Mouse (Mus musculus) G1E-ER4 (cell line): ENCODE results near the gene Wdr37. TPM values are rescaled to one million over a fixed set of nuclear protein-coding genes. Genes with fewer than 3 reads are reported as not detected.

Experiments
- GATA1 ChIP-seq: IDR thresholded peaks from one replicate; pipeline ENCODE4 v1.8.0; 2012; ENCODE audit warnings: low read length, inconsistent platforms
- polyA plus RNA-seq: library from polyadenylated mRNA; stranded (reverse); fragments of >175 nt; gene quantifications from 2 replicates; pipeline ENCODE4 v1.2.3, GENCODE M21; 2012

The Wdr37 gene
- polyA plus RNA-seq, 1 experiment, result 1.5 TPM

DNA sequence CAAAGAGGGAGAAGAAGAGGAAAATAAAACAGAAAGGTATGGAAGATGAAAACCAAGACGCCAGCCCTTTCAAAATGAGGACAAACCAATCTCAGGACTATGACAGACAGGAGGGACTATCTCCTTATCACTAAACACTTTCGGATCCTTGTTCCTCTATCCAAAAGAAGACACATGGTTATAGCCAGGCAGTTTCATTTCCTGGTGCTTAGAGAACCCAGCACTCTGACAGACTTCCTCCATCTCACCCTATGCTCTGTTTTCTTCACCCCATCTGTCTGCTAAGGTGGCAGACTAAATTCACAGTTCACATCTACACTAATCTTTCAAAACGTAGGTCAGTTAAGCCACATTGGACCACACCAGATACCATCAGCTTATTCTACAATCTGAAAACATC lies 29.4 kb downstream of the Wdr37 start:
- no peak for TF ChIP-seq GATA1

- no peak for TF ChIP-seq GATA1
Observed at GRCm38 (mm10) chr13:8840941-8841340, 30.8 kb downstream of the Wdr37 start.

GRCm38 (mm10) chr13:8839937-8840336 lies 31.8 kb downstream of the Wdr37 start:
- TF ChIP-seq GATA1, result no peak

DNA sequence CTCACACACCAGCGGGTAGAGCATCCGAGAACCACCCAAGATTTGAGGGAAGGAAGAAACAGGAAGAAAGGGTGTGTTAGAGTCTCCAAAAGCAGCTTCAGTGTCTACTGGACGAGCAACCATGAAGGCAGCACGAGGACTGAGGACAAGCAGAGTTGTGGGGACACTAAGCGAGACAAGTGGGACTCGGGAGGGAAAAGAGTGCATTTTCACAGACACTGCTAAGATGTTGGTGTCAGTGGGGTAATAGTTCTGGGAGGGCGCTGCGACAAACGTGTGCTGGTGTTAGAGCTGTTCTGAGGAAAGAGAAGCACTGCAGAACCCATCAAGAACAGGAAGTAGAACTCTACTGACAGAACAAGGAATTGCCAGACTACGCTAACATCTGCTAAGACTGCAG lies 32.6 kb downstream of the Wdr37 start:
- TF ChIP-seq GATA1, result no peak

GRCm38 (mm10) chr13:8838394-8838793 lies 33.3 kb downstream of the Wdr37 start:
- TF ChIP-seq GATA1, result no peak

GRCm38 (mm10) chr13:8834573-8834972 lies 37.1 kb downstream of the Wdr37 start:
- TF ChIP-seq GATA1, result no peak

- TF ChIP-seq GATA1, result no peak
Observed at GRCm38 (mm10) chr13:8831546-8832251, 40.0 kb downstream of the Wdr37 start.

DNA sequence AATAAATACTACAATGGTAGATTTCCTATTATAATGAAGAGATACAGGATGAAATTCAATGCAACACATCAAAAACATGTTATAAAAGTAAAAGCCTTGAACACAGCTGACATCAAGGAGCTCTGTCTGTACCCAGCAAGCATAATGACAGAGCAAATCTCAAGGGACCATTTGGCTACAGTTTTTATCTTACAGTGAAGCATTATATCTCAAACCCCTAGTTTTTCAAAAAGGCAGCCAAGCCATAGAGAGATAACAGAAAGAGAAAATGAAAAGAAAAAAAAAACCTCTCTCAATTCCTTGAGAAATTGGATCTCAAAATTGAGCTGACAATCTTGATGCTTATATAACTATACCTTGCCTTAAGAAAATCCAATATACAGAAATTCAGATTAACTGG lies 41.0 kb downstream of the Wdr37 start:
- TF ChIP-seq GATA1, result no peak

DNA sequence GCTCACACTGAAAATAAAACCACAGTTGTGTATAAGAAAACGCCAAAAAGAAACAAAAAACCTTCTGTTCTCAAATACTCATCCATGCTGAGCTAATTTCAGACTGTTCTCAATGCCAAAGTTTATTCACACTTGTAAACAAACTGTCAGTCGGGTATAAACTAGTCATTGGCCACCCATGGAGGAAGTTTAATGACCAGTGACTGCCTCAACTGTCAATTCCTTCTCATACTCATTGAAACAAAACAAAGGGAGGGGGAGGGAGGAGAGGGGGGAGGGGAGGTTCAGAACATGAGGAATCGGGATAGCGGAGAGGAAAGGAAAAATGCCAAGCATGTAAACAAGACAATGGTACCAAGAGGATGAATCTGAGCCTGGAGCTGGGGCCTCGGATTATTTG lies 41.9 kb downstream of the Wdr37 start:
- no peak for TF ChIP-seq GATA1

GRCm38 (mm10) chr13:8828946-8829345 lies 42.8 kb downstream of the Wdr37 start:
- TF ChIP-seq GATA1, result no peak

DNA sequence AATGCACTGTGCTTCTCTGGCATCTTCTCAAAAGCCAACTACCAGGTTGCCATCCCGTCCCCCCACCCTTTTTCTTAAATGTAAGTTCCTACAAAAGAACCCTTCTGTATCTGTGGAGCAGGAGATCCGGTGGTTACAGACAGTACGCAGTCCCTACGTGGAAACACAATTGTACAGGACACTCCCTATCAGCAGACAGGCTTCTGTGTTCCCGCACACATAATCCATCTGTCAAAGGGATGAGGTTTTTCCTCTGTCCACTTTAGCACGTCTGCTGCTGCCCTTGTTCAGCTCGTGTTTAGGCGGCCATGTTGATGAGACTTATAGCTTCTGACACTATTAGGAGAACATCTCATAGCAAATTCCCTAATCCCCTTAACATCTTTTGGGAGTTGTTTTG lies 48.2 kb downstream of the Wdr37 start:
- TF ChIP-seq GATA1, result no peak

GRCm38 (mm10) chr13:8823120-8823519 lies 48.6 kb downstream of the Wdr37 start:
- TF ChIP-seq GATA1, result no peak

- TF ChIP-seq GATA1, result no peak
Observed at GRCm38 (mm10) chr13:8822201-8822600, 49.5 kb downstream of the Wdr37 start.

DNA sequence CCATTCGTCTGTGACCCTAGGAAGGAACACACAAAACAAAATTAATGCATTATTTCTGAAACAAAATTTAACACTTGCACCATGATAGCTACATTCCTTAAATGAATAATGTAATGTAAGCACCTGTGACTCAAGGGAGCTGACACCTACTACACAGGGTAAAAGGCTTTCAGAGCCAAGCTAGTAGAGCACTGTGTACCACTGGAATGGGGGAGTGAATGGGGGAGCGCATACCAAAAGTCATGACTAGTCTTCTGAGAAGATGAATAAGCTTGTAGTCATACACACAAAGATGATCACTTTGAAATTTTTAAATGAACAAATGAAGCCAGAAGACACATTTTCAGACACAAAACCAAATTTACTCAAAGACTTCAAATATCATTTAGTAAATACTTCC lies 65.8 kb downstream of the Wdr37 start:
- no peak for TF ChIP-seq GATA1

GRCm38 (mm10) chr13:8800576-8800975 lies 71.1 kb downstream of the Wdr37 start:
- no peak for TF ChIP-seq GATA1

DNA sequence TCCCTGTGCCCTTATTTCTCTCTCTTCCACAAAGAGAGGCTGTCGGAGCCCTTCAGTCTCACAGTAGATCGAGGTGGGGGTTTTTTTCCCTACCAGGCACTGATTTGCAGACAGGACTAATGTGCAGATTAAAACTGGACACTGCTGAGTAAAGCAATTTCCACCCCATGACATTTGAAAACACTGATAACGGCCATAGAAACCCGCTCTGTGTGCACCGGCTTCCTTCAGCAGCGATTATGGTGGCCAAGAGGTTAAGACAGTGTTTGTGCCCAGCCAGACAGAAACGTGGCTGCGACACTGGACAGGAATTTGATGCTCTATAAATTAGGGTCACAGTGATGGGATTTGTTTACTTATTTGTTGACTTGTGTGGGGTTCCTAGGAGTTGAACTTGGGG lies 78.5 kb downstream of the Wdr37 start:
- TF ChIP-seq GATA1, result no peak

DNA sequence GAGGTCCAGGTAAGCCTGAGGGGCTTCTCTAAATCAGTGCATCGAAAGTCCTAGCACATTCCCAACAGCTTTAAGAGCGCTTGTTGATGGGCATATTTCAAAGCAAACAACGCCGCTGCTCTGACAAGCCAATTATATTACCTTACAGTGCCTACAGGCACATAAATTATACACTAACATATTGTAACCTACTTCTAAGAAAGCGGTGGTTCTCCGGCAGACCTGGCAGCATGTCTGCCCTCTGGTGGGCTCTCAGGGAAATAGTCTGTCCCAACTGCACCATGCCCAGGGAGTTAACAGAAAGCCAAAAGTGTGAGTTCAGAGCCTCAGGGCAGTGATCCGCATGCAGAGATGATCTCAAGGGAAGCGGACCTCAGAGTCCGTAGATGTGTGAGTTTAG lies 86.5 kb downstream of the Wdr37 start:
- TF ChIP-seq GATA1, result no peak
